Mouse (Mus musculus) kidney, embryonic 14.5 days (tissue): ENCODE measurements around the gene Fam216a. TPM values are rescaled to one million over a fixed set of nuclear protein-coding genes. Genes with fewer than 3 reads are reported as not detected.

ENCODE experiments used
- ATAC-seq: fragments of 200-750 bp; cut with Nextera tagmentation; 2 replicates; pipeline ENCODE4 v1.8.0; 2017; ENCODE audit warnings: moderate number of reproducible peaks, mild to moderate bottlenecking, moderate TSS enrichment, moderate library complexity; ENCODE audit not compliant: low FRiP score, low TSS enrichment
- H3K27ac ChIP-seq: fragments of 300-500 bp; sonication (generic); 2 replicates; pipeline ENCODE4 v1.5.1; 2014; ENCODE audit warnings: low read depth, mild to moderate bottlenecking, low read length, moderate library complexity, mixed read lengths
- H3K27me3 ChIP-seq: fragments of 300-500 bp; sonication (generic); 2 replicates; pipeline ENCODE4 v1.6.1; 2014; ENCODE audit warnings: mild to moderate bottlenecking, low read length; ENCODE audit not compliant: control insufficient read depth, insufficient read depth
- H3K36me3 ChIP-seq: fragments of 300-500 bp; sonication (generic); 2 replicates; pipeline ENCODE4 v1.6.1; 2014; ENCODE audit warnings: low read length, mixed read lengths; ENCODE audit not compliant: control insufficient read depth, insufficient read depth
- H3K4me1 ChIP-seq: fragments of 300-500 bp; sonication (generic); 2 replicates; pipeline ENCODE4 v1.6.1; 2014; ENCODE audit warnings: low read length, mixed read lengths; ENCODE audit not compliant: control insufficient read depth, insufficient read depth
- H3K4me2 ChIP-seq: fragments of 300-500 bp; sonication (generic); replicated peaks from 2 replicates; pipeline ENCODE4 v1.6.1; 2014; ENCODE audit warnings: low read depth, mild to moderate bottlenecking, low read length
- H3K4me3 ChIP-seq: fragments of 300-500 bp; sonication (generic); 2 replicates; pipeline ENCODE4 v1.5.1; 2014; ENCODE audit warnings: mild to moderate bottlenecking, low read length
- H3K9ac ChIP-seq: fragments of 300-500 bp; sonication (generic); 2 replicates; pipeline ENCODE4 v1.6.1; 2014; ENCODE audit warnings: low read depth, mild to moderate bottlenecking, low read length, moderate library complexity
- H3K9me3 ChIP-seq: fragments of 300-500 bp; sonication (generic); 2 replicates; pipeline ENCODE4 v1.6.1; 2016; ENCODE audit warnings: low read length; ENCODE audit not compliant: control insufficient read depth
- WGBS: fragments of 180-500 bp; shearing (Covaris S2); extraction: QIAGEN DNeasy Blood & Tissue Kit; methylation state at CpG from one replicate; pipeline ENCODE4 v1.1.7; 2014; 5-methylcytosine and 5-hydroxymethylcytosine counted together
- polyA plus RNA-seq: library from polyadenylated mRNA; unstranded; fragments of >200 nt; fragmentation: Nextera tagmentation; extraction: Ambion mirVana; gene quantifications from 2 replicates; pipeline ENCODE4 v1.2.1, GENCODE M21; 2014

The Fam216a gene
- polyA plus RNA-seq, 1 experiment from 2014 or later, result 73.6 TPM

DNA sequence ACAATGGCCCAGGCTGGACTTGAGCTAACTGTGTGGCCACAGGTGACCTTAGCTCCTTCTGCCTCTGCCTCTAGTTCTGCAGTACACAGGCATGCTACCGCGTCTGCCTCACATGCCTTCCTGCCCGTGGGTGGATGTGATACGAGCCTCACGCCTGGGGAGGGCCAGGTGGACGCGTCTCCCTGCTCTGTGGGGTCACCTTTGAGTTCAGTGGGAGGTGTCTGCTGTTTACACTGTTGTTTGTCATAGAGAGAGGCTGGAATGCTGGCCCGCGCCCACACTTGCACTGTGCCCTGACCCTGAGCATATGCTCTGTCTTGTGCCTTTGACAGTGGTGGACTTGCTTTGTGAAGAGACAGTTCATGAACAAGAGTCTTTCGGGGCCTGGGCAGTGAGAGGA is 33.4 kb upstream of the Fam216a start:
- Histone ChIP-seq H3K4me2 (no peak overlapping the region), H3K4me3 (no peak overlapping the region), H3K9ac (no peak overlapping the region), H3K27ac (no peak overlapping the region), H3K4me1 (no peaks in the 10 kb centered on the region), H3K27me3 (no peaks in the 10 kb centered on the region), H3K36me3 (peaks cover 60% of the 10 kb centered on the region), H3K9me3 (0 out of 2 replicates have a peak, but pooled peaks cover 3% of the 10 kb centered on the region)
- no peak for ATAC-seq
- WGBS, result 86% methylated on average over 10 of the region's 10 CpGs

DNA sequence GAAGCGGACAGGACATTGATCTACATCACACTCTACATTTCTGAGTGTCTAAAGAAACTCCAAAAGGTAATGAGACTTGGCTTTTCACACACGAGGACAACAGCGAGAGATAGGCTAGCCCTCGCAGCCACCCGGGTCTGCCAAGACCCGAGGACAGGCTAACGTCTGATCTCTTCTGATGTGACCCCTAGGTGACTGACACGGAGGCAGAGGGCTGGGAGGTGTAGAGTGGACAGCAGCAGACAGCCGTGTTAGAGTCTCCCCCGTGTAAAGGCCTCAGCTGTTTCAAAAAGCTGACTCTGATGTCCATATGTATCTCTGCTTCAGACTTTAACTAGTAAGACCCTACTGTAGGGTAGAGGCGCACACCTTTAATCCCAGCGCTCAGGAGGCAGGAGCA is 31.2 kb upstream of the Fam216a start:
- Histone ChIP-seq H3K27ac (no peak overlapping the region), H3K36me3 (peaks cover 68% of the 10 kb centered on the region), H3K9ac (no peak overlapping the region), H3K4me3 (no peak overlapping the region), H3K4me1 (no peaks in the 10 kb centered on the region), H3K27me3 (no peaks in the 10 kb centered on the region), H3K4me2 (no peak overlapping the region), H3K9me3 (0 out of 2 replicates have a peak, but pooled peaks cover 3% of the 10 kb centered on the region)
- 95% methylated on average over 12 of the region's 12 CpGs for WGBS
- no peak for ATAC-seq

GRCm38 (mm10) chr5:122402772-122403171 is 30.6 kb upstream of the Fam216a start:
- no peak for ATAC-seq
- no peak overlapping the region for H3K4me3 ChIP-seq
- H3K9ac ChIP-seq, result no peak overlapping the region
- no peaks in the 10 kb centered on the region for H3K4me1 ChIP-seq
- no peak overlapping the region for H3K4me2 ChIP-seq
- H3K9me3 ChIP-seq, result 0 out of 2 replicates have a peak, but pooled peaks cover 3% of the 10 kb centered on the region
- no peaks in the 10 kb centered on the region for H3K27me3 ChIP-seq
- peaks cover 74% of the 10 kb centered on the region for H3K36me3 ChIP-seq
- 88% methylated on average over 5 of the region's 5 CpGs for WGBS
- H3K27ac ChIP-seq, result no peak overlapping the region

- no peak overlapping the region for H3K9ac ChIP-seq
- peaks cover 76% of the 10 kb centered on the region for H3K36me3 ChIP-seq
- H3K4me1 ChIP-seq, result no peaks in the 10 kb centered on the region
- no peak overlapping the region for H3K4me3 ChIP-seq
- 0 out of 2 replicates have a peak, but pooled peaks cover 3% of the 10 kb centered on the region for H3K9me3 ChIP-seq
- WGBS, result 85% methylated on average over 13 of the region's 13 CpGs
- H3K27me3 ChIP-seq, result no peaks in the 10 kb centered on the region
- no peak overlapping the region for H3K4me2 ChIP-seq
- H3K27ac ChIP-seq, result no peak overlapping the region
- 0 out of 2 replicates have a peak, but pooled peaks have one; percentile 12 for ATAC-seq
These were observed 30.0 kb upstream of the Fam216a start for GRCm38 (mm10) chr5:122402160-122402559.

DNA sequence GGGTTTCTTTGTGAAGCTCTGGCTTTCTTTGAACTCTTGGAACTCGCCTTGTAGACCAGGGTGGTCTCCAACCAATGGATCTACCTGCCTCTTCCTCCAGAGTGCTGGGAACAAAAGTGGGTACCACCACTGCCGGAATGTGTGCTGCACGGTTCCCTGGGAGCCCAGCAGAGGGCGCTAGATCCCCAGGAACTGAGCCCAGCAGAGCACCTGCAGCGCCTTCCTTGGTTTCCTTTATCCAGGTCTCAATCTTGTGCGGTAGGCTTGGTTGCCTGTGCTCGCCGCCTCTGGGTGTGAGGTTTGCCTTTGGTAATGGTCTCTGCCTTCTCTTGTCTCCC is 29.1 kb upstream of the Fam216a start:
- Histone ChIP-seq H3K4me1 (no peaks in the 10 kb centered on the region), H3K9ac (no peak overlapping the region), H3K36me3 (peaks cover 74% of the 10 kb centered on the region), H3K4me2 (no peak overlapping the region), H3K27me3 (no peaks in the 10 kb centered on the region), H3K27ac (no peak overlapping the region), H3K4me3 (no peak overlapping the region), H3K9me3 (no peaks in the 10 kb centered on the region)
- ATAC-seq, result no peak
- WGBS, result 26% methylated on average over 8 of the region's 8 CpGs

GRCm38 (mm10) chr5:122400628-122401302 is 28.6 kb upstream of the Fam216a start:
- Histone ChIP-seq H3K4me1 (no peaks in the 10 kb centered on the region), H3K4me2 (no peak overlapping the region), H3K27me3 (no peaks in the 10 kb centered on the region), H3K36me3 (peaks cover 70% of the 10 kb centered on the region), H3K9ac (no peak overlapping the region), H3K9me3 (no peaks in the 10 kb centered on the region), H3K4me3 (no peak overlapping the region), H3K27ac (no peak overlapping the region)
- 69% methylated on average over 18 of the region's 18 CpGs for WGBS
- no peak for ATAC-seq

DNA sequence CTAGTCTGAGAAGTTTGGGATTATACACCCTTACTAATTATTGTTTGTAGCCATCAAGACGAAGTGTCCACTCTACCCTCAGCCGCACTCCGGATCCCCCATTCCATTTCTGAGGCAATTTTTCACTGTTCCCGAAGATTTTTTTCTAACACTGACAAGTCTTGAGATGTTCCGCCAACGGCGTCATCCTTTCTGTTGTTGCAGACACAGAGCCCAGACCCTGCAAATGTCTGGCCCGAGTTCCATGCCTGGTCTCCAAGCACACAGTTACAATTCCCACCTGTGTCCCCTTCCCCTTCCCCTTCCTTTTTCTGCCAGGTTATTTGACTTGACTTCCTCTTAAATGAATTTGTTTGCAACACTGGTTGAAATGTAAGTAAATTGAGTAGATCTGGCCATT is 27.7 kb upstream of the Fam216a start:
- Histone ChIP-seq H3K4me2 (no peak overlapping the region), H3K36me3 (peaks cover 63% of the 10 kb centered on the region), H3K27me3 (no peaks in the 10 kb centered on the region), H3K9ac (no peak overlapping the region), H3K27ac (no peak overlapping the region), H3K4me3 (no peak overlapping the region), H3K9me3 (no peaks in the 10 kb centered on the region), H3K4me1 (no peaks in the 10 kb centered on the region)
- WGBS, result 89% methylated on average over 8 of the region's 8 CpGs
- ATAC-seq, result no peak

- Histone ChIP-seq H3K27ac (no peak overlapping the region; the same call in 1 of the 2 replicates), H3K9me3 (no peaks in the 10 kb centered on the region), H3K27me3 (no peaks in the 10 kb centered on the region), H3K9ac (no peak overlapping the region), H3K36me3 (peaks cover 41% of the 10 kb centered on the region), H3K4me3 (no peak overlapping the region), H3K4me2 (no peak overlapping the region), H3K4me1 (peaks cover 5% of the 10 kb centered on the region; the same call in 1 of the 2 replicates)
- 91% methylated on average over 8 of the region's 8 CpGs for WGBS
- no peak for ATAC-seq
These were observed 25.3 kb upstream of the Fam216a start for GRCm38 (mm10) chr5:122397495-122397894.

DNA sequence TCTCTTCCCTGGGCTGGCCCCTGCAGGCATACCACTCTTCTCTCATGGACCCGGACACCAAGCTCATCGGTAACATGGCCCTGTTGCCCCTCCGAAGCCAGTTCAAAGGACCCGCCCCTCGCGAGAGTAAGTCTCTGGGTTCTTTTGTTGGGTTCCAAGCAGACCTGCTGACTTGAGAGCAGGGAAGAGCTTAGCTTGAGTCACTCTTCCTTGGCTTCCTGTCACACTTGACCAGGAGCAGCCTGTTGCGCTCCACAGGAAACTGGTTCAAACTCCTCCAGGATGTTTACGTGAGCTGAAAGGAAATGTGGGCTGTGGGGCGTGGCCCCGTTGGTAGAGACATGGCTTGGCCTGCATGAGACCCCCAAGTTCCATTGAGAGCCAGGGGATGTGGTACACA is 24.6 kb upstream of the Fam216a start:
- 86% methylated on average over 10 of the region's 10 CpGs for WGBS
- Histone ChIP-seq H3K4me3 (no peak overlapping the region), H3K4me1 (peaks cover 7% of the 10 kb centered on the region; the same call in 1 of the 2 replicates), H3K36me3 (peaks cover 35% of the 10 kb centered on the region), H3K27ac (peak overlapping the region; percentile 55; the same call in 1 of the 2 replicates), H3K27me3 (no peaks in the 10 kb centered on the region), H3K9me3 (no peaks in the 10 kb centered on the region), H3K9ac (no peak overlapping the region), H3K4me2 (no peak overlapping the region)
- ATAC-seq, result no peak
